19 mouse cellular contexts compared by ENCODE assay signal in the genomic region with DNA sequence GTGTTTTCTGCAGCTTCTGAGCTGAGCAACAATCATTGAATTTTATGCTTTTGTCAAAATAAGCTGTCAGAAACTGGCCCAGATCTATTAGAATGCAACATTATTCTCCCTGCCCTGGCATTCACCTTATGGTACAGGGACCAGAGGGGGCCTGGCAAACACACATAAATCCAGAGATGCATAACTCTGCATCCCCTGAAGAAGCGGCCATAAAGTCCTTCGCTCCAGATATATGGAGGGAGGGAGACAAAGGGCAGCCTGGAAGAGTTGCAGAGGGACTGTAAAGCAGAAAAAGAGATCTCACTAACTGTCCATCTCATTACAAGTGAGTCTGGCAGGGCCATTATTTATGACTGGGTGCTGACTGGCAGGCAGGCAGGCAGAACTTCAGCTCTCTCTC.
"Had no signal": no experiment of that assay in that cellular context is flagged by ENCODE, and none has a peak within 500 bp of the region (broad histone marks: within the 10 kb centered on the region; RNA-seq: fewer than 3 reads in every experiment).

No protein-coding gene starts in this region.

- H3K27me3 ChIP-seq: kidney, embryonic 15.5 days; limb, embryonic 15.5 days; lung, embryonic 15.5 days had no signal

- H3K9ac ChIP-seq: kidney, embryonic 15.5 days; limb, embryonic 12.5 days; limb, embryonic 15.5 days; liver, embryonic 14.5 days; liver, postnatal 0 days; lung, embryonic 15.5 days had no signal

- H3K36me3 ChIP-seq: kidney, embryonic 15.5 days; limb, embryonic 12.5 days; limb, embryonic 15.5 days; lung, embryonic 15.5 days had no signal

- H3K4me3 ChIP-seq: kidney, embryonic 15.5 days; left cerebral cortex, adult 2 months; limb, embryonic 12.5 days; limb, embryonic 15.5 days; lung, embryonic 15.5 days; megakaryocyte, embryonic 14.5 days had no signal

- H3K9me3 ChIP-seq: kidney, embryonic 15.5 days; limb, embryonic 12.5 days; limb, embryonic 15.5 days; lung, embryonic 15.5 days; megakaryocyte, embryonic 14.5 days had no signal

- H3K4me1 ChIP-seq: limb, embryonic 12.5 days; limb, embryonic 15.5 days; lung, embryonic 15.5 days had no signal

- H3K4me2 ChIP-seq: kidney, embryonic 15.5 days; limb, embryonic 12.5 days; limb, embryonic 15.5 days; liver, embryonic 11.5 days; lung, embryonic 15.5 days; midbrain, embryonic 11.5 days had no signal

- ATAC-seq: liver, postnatal 0 days had no signal

- DNase-seq: kidney, adult 11 months; kidney, adult 8-10 months; kidney, postnatal 10 days; kidney, postnatal 36 days; layer of hippocampus, postnatal 36 days; left cerebral cortex, postnatal 4 days; lung, postnatal 36 days; midbrain, embryonic 14.5 days; thymus, postnatal 25 days had no signal

- H3K27ac ChIP-seq: kidney, embryonic 15.5 days; left cerebral cortex, adult 2 months; limb, embryonic 12.5 days; limb, embryonic 15.5 days; liver, embryonic 14.5 days; lung, embryonic 15.5 days had no signal
